Mouse (Mus musculus) adrenal gland, postnatal 4 days (tissue): ENCODE results near the gene Rad51d. TPM values are rescaled to one million over a fixed set of nuclear protein-coding genes. Genes with fewer than 3 reads are reported as not detected.

ENCODE experiments used
- DNase-seq, 2 experiments: peaks; one replicate each; pipeline ENCODE4 v3.0.0; 2021 to 2022; ENCODE audit warnings: low spot score in 2 of 2, mixed read lengths in 2 of 2
- total RNA-seq, 2 experiments: library from RNA; stranded (reverse); gene quantifications; 2 replicates each; pipeline ENCODE4 v1.2.3; 2021

Gene Rad51d
- total RNA-seq, 2 experiments from 2014 or later, result 16.4 to 16.8 TPM

GRCm38 (mm10) chr11:82831008-82831893 is 59.2 kb downstream of the Rad51d start:
- no peak for DNase-seq

- DNase-seq, result no peak
Observed at GRCm38 (mm10) chr11:82826818-82827217, 63.6 kb downstream of the Rad51d start.

Other genes with a start within 250 kb of the Rad51d start
- 1 to 10 TPM in 1 of 2 experiments, under 1 TPM in 1; 0.53 to 1.0 TPM for gene Cct6b, start 126.3 kb downstream of the Rad51d start, total RNA-seq
- 10 to 100 TPM; 22.2 to 22.6 TPM for gene Zfp830, start 126.3 kb downstream of the Rad51d start, total RNA-seq
- 10 to 100 TPM; 31.5 to 34.9 TPM for gene Lig3, start 109.5 kb downstream of the Rad51d start, total RNA-seq
- gene Rffl, start 19.4 kb downstream of the Rad51d start, total RNA-seq, result 10 to 100 TPM; 10.6 to 12.0 TPM
- gene Fndc8, start 1.5 kb upstream of the Rad51d start, total RNA-seq, result under 1 TPM; 0.23 to 0.25 TPM
- gene Nle1, start 17.8 kb upstream of the Rad51d start, total RNA-seq, result 10 to 100 TPM; 30.7 to 33.4 TPM
- 10 to 100 TPM; 14.9 to 15.5 TPM for gene Unc45b, start 19.9 kb upstream of the Rad51d start, total RNA-seq
- gene Slfn5, start 60.7 kb upstream of the Rad51d start, total RNA-seq, result 10 to 100 TPM; 25.0 to 25.4 TPM
- gene Slfn9, start 101.2 kb upstream of the Rad51d start, total RNA-seq, result 10 to 100 TPM; 15.7 to 18.1 TPM
- 1 to 10 TPM in 1 of 2 experiments, under 1 TPM in 1; 0.84 to 1.3 TPM for gene Slfn8, start 130.2 kb upstream of the Rad51d start, total RNA-seq
- 1 to 10 TPM; 5.2 to 5.3 TPM for gene Slfn2, start 174.5 kb upstream of the Rad51d start, total RNA-seq
- under 1 TPM; 0.25 to 0.54 TPM for gene Slfn1, start 226.2 kb upstream of the Rad51d start, total RNA-seq